Mouse (Mus musculus) liver, postnatal 0 days (tissue): ENCODE measurements around the gene Apba2.

Experiments used
- CTCF ChIP-seq: sonication (generic); IDR thresholded peaks from 2 replicates; pipeline ENCODE4 v1.5.1; 2016; ENCODE audit warnings: antibody characterized with exemption, low read depth
- EP300 ChIP-seq: IDR thresholded peaks from 2 replicates; pipeline ENCODE4 v1.6.1; 2016; ENCODE audit warnings: antibody characterized with exemption, low read depth, mild to moderate bottlenecking

- no peak for TF ChIP-seq EP300
- TF ChIP-seq CTCF, result no peak
Observed at GRCm38 (mm10) chr7:64508826-64509225, 7.3 kb downstream of the Apba2 start.
